Mouse (Mus musculus): ENCODE data around the gene Mef2a. TPM values are rescaled to one million over a fixed set of nuclear protein-coding genes. Genes with fewer than 3 reads are reported as not detected.

Gene Mef2a
- total and polyA plus RNA-seq, 3 experiments, result 9.6 to 13.4 TPM; not detected in 1

DNA sequence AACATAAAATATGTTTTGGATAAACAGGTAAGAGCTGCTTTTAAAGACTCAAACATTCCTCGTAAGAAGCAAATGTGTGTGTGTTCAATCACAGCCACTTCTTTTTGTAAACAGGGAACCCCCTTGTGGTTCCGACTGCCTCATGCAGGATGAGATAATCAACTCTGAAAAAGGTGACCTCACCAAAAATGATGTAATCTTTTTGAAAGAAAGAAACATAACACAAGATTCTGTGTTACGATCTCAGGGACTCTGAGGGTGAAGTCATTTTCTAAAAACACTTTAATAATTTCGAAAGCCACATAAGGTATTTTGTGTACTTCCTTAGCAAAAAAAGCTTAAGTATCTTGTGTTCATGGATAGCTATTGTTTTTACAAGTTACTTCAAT, 128.8 kb downstream of the Mef2a start:
- Histone ChIP-seq H3K9ac (ENCODE audit: control insufficient read depth, low read depth, low read length, poor library complexity, severe bottlenecking) (no peak overlapping the region), H3K9me3 (replicated peaks; ENCODE audit: insufficient read depth, low read length) (no peaks in the 10 kb centered on the region), H3K79me2 (ENCODE audit: control insufficient read depth, insufficient read depth, low read length, poor library complexity) (no peaks in the 10 kb centered on the region), H3K36me3 (ENCODE audit: control insufficient read depth in 1 of 2, insufficient read depth in 2 of 2, low read length in 2 of 2) (peaks cover 2 to 13% of the 10 kb centered on the region in 2 experiments; a peak in 3 of 4 replicates), H3K4me3 (ENCODE audit: control insufficient read depth in 1 of 2, insufficient read depth in 1 of 2, low read depth in 2 of 2, low read length in 2 of 2) (no peak overlapping the region), H3K4me1 (ENCODE audit: control insufficient read depth in 1 of 2, insufficient read depth in 2 of 2, low read length in 2 of 2) (peaks cover 0 to 11% of the 10 kb centered on the region in 2 experiments; a peak in 3 of 4 replicates), H3K27ac (ENCODE audit: control insufficient read depth, low read depth, low read length) (no peak overlapping the region), H3K27me3 (ENCODE audit: control insufficient read depth in 1 of 2, insufficient read depth in 2 of 2, low read length in 2 of 2) (no peaks in the 10 kb centered on the region)
- TF ChIP-seq RCOR1 (IDR thresholded peaks at IDR 0.05; ENCODE audit: low read depth, low read length) (0 out of 2 replicates have a peak, but pooled peaks have one; percentile 38), ZMIZ1 (IDR thresholded peaks at IDR 0.05; ENCODE audit: low read depth, low read length) (no peak), EP300 (IDR thresholded peaks at IDR 0.05; ENCODE audit: low read depth in 1 of 2, low read length in 2 of 2) (0 out of 4 replicates have a peak, but pooled peaks of 1 of the 2 experiments have one; percentile 7), ETS1 (IDR thresholded peaks at IDR 0.05; ENCODE audit: low read depth, low read length) (peak; percentile 78), TAL1 (IDR thresholded peaks at IDR 0.05; ENCODE audit: low read length) (no peak)
- DNase-seq (ENCODE audit: low read depth, low spot score), result peak; percentile 17

- DNase-seq (ENCODE audit: low read depth, low spot score), result peak; percentile 55
- H3K4me1 ChIP-seq (ENCODE audit: control insufficient read depth in 1 of 2, insufficient read depth in 2 of 2, low read length in 2 of 2), result peaks cover 0 to 11% of the 10 kb centered on the region in 2 experiments; a peak in 3 of 4 replicates
- no peaks in the 10 kb centered on the region for H3K9me3 ChIP-seq (replicated peaks; ENCODE audit: insufficient read depth, low read length)
- no peak overlapping the region for H3K4me3 ChIP-seq (ENCODE audit: control insufficient read depth in 1 of 2, insufficient read depth in 1 of 2, low read depth in 2 of 2, low read length in 2 of 2)
- H3K27me3 ChIP-seq (ENCODE audit: control insufficient read depth in 1 of 2, insufficient read depth in 2 of 2, low read length in 2 of 2), result no peaks in the 10 kb centered on the region
- H3K79me2 ChIP-seq (ENCODE audit: control insufficient read depth, insufficient read depth, low read length, poor library complexity), result no peaks in the 10 kb centered on the region
- TF ChIP-seq CTCF (IDR thresholded peaks at IDR 0.05 in 2 of 3, conservative IDR thresholded peaks at IDR 0.05 in 1 of 3; ENCODE audit: control insufficient read depth in 1 of 3, insufficient read depth in 1 of 3, low read depth in 2 of 3, low read length in 3 of 3, poor library complexity in 1 of 3, severe bottlenecking in 1 of 3), result peak; percentile 38 to 78 (median 45); a peak in 5 of 6 replicates
- peak; percentile 89 for TF ChIP-seq RAD21 (IDR thresholded peaks at IDR 0.05; ENCODE audit: low read depth, low read length)
- no peak for TF ChIP-seq MEF2A (IDR thresholded peaks at IDR 0.05; ENCODE audit: extremely low read depth, insufficient replicate concordance, low read depth, low read length, poor library complexity, severe bottlenecking)
- TF ChIP-seq POLR2A (IDR thresholded peaks at IDR 0.05; ENCODE audit: control insufficient read depth in 1 of 2, insufficient read depth in 1 of 2, low read depth in 1 of 2, low read length in 2 of 2, poor library complexity in 1 of 2), result no peak
- no peak for TF ChIP-seq ZNF384 (IDR thresholded peaks at IDR 0.05; ENCODE audit: low read depth, low read length)
- no peak for TF ChIP-seq UBTF (IDR thresholded peaks at IDR 0.05; ENCODE audit: borderline replicate concordance, insufficient read depth, low read depth, low read length)
- no peak for TF ChIP-seq NELFE (IDR thresholded peaks at IDR 0.05; ENCODE audit: low read depth, low read length)
- TF ChIP-seq TBP (IDR thresholded peaks at IDR 0.05; ENCODE audit: low read depth, low read length), result no peak
- no peak for TF ChIP-seq MYC (IDR thresholded peaks at IDR 0.05; ENCODE audit: low read depth, low read length)
- TF ChIP-seq ZMIZ1 (IDR thresholded peaks at IDR 0.05; ENCODE audit: low read depth, low read length), result no peak
- no peak for TF ChIP-seq POLR2AphosphoS5 (IDR thresholded peaks at IDR 0.05; ENCODE audit: borderline replicate concordance, low read depth, low read length)
- TF ChIP-seq MXI1 (IDR thresholded peaks at IDR 0.05; ENCODE audit: low read depth, low read length), result no peak
- TF ChIP-seq EP300 (IDR thresholded peaks at IDR 0.05; ENCODE audit: low read depth in 1 of 2, low read length in 2 of 2), result no peak
- TF ChIP-seq GATA1 (IDR thresholded peaks at IDR 0.05; ENCODE audit: low read depth, low read length), result no peak
- TF ChIP-seq GABPA (IDR thresholded peaks at IDR 0.05; ENCODE audit: low read depth, low read length), result no peak
- TF ChIP-seq KAT2A (conservative IDR thresholded peaks at IDR 0.05; ENCODE audit: low read depth, low read length), result no peak
- peak; percentile 89 for TF ChIP-seq SMC3 (IDR thresholded peaks at IDR 0.05; ENCODE audit: low read depth, low read length)
- no peak for TF ChIP-seq MAZ (IDR thresholded peaks at IDR 0.05; ENCODE audit: low read depth, low read length)
- TF ChIP-seq BHLHE40 (IDR thresholded peaks at IDR 0.05; ENCODE audit: borderline replicate concordance, low read depth, low read length), result no peak
- peak; percentile 86 for TF ChIP-seq ZC3H11A (IDR thresholded peaks at IDR 0.05; ENCODE audit: low read depth, low read length)
- no peak for TF ChIP-seq USF1 (IDR thresholded peaks at IDR 0.05; ENCODE audit: low read depth, low read length)
- H3K36me3 ChIP-seq (ENCODE audit: control insufficient read depth in 1 of 2, insufficient read depth in 2 of 2, low read length in 2 of 2), result peaks cover 2 to 13% of the 10 kb centered on the region in 2 experiments; a peak in 3 of 4 replicates
- no peak overlapping the region for H3K27ac ChIP-seq (ENCODE audit: control insufficient read depth, low read depth, low read length)
- H3K9ac ChIP-seq (ENCODE audit: control insufficient read depth, low read depth, low read length, poor library complexity, severe bottlenecking), result no peak overlapping the region
Measured at GRCm38 (mm10) chr7:67243121-67243893, 129.4 kb downstream of the Mef2a start.

All from MEL (cell line).